Mouse (Mus musculus) MEL (cell line): ENCODE results near the gene Eng. TPM values are rescaled to one million over a fixed set of nuclear protein-coding genes. Genes with fewer than 3 reads are reported as not detected.

Source experiments
- DNase-seq: peaks from one replicate; pipeline ENCODE4 v3.0.0; 2011; ENCODE audit warnings: low read depth, low spot score
- H3K27ac ChIP-seq: 2 replicates; pipeline ENCODE4 v1.5.1; 2012; ENCODE audit warnings: low read depth, mild to moderate bottlenecking, control low read depth, low read length, moderate library complexity; ENCODE audit not compliant: control insufficient read depth
- H3K27me3 ChIP-seq, 2 experiments: fragments of 150-350 bp in 1 of 2; sonication (generic) in 1 of 2; 2 replicates each; pipeline ENCODE4 v1.6.1; 2012; ENCODE audit warnings: low read length in 2 of 2, mild to moderate bottlenecking in 2 of 2, improper control_type of control experiment in 1 of 2, moderate library complexity in 1 of 2; ENCODE audit not compliant: insufficient read depth in 2 of 2, control insufficient read depth in 1 of 2
- H3K36me3 ChIP-seq, 2 experiments: 2 replicates each; pipeline ENCODE4 v1.6.1; 2012 to 2014; ENCODE audit warnings: low read length in 2 of 2, improper control_type of control experiment in 1 of 2, inconsistent platforms in 1 of 2, mild to moderate bottlenecking in 1 of 2; ENCODE audit not compliant: insufficient read depth in 2 of 2, control insufficient read depth in 1 of 2
- H3K4me1 ChIP-seq, 2 experiments: fragments of 150-350 bp in 1 of 2; sonication (generic) in 1 of 2; 2 replicates each; pipeline ENCODE4 v1.6.1; 2012; ENCODE audit warnings: low read length in 2 of 2, improper control_type of control experiment in 1 of 2, mild to moderate bottlenecking in 1 of 2; ENCODE audit not compliant: insufficient read depth in 2 of 2, control insufficient read depth in 1 of 2
- H3K4me3 ChIP-seq, 2 experiments: fragments of 150-350 bp in 1 of 2; sonication (generic) in 1 of 2; 2 replicates each; pipeline ENCODE4 v1.5.1; 2012; ENCODE audit warnings: low read depth in 2 of 2, low read length in 2 of 2, mild to moderate bottlenecking in 2 of 2, moderate library complexity in 2 of 2, control low read depth in 1 of 2, improper control_type of control experiment in 1 of 2; ENCODE audit not compliant: control insufficient read depth in 1 of 2, insufficient read depth in 1 of 2
- H3K79me2 ChIP-seq: 2 replicates; pipeline ENCODE4 v1.6.1; 2012; ENCODE audit warnings: mild to moderate bottlenecking, low read length, moderate library complexity; ENCODE audit not compliant: control insufficient read depth, poor library complexity, insufficient read depth
- H3K9ac ChIP-seq: 2 replicates; pipeline ENCODE4 v1.6.1; 2012; ENCODE audit warnings: low read depth, mild to moderate bottlenecking, control low read depth, low read length, moderate library complexity; ENCODE audit not compliant: control insufficient read depth, poor library complexity, severe bottlenecking
- H3K9me3 ChIP-seq: fragments of 150-350 bp; sonication (generic); replicated peaks from 2 replicates; pipeline ENCODE4 v1.6.1; 2012; ENCODE audit warnings: mild to moderate bottlenecking, low read length, improper control_type of control experiment, moderate library complexity; ENCODE audit not compliant: insufficient read depth
- BHLHE40 ChIP-seq: IDR thresholded peaks from 2 replicates; pipeline ENCODE4 v1.6.1; 2012; ENCODE audit warnings: low read depth, mild to moderate bottlenecking, inconsistent platforms, low read length, improper control_type of control experiment, borderline replicate concordance
- CHD1 ChIP-seq: IDR thresholded peaks from 2 replicates; pipeline ENCODE4 v1.6.1; 2012; ENCODE audit warnings: low read depth, mild to moderate bottlenecking, inconsistent platforms, low read length, improper control_type of control experiment
- CHD2 ChIP-seq: IDR thresholded peaks from 2 replicates; pipeline ENCODE4 v1.6.1; 2011; ENCODE audit warnings: low read length, improper control_type of control experiment
- CTCF ChIP-seq, 3 experiments: IDR thresholded peaks in 2 of 3; conservative IDR thresholded peaks in 1 of 3; 2 replicates each; pipeline ENCODE4 v1.5.1; 2011 to 2012; ENCODE audit warnings: low read length in 3 of 3, low read depth in 2 of 3, mild to moderate bottlenecking in 2 of 3, improper control_type of control experiment in 1 of 3, inconsistent platforms in 1 of 3, mixed read lengths in 1 of 3, moderate library complexity in 1 of 3; ENCODE audit not compliant: control insufficient read depth in 1 of 3, insufficient read depth in 1 of 3, poor library complexity in 1 of 3, severe bottlenecking in 1 of 3
- E2F4 ChIP-seq: IDR thresholded peaks from 2 replicates; pipeline ENCODE4 v1.6.1; 2011; ENCODE audit warnings: low read depth, low read length, improper control_type of control experiment, borderline replicate concordance
- GABPA ChIP-seq: IDR thresholded peaks from 2 replicates; pipeline ENCODE4 v1.6.1; 2012; ENCODE audit warnings: low read depth, mild to moderate bottlenecking, inconsistent platforms, low read length, improper control_type of control experiment, moderate library complexity
- HCFC1 ChIP-seq: IDR thresholded peaks from 2 replicates; pipeline ENCODE4 v1.6.1; 2012; ENCODE audit warnings: low read depth, mild to moderate bottlenecking, inconsistent platforms, low read length, improper control_type of control experiment, moderate library complexity
- JUND ChIP-seq: IDR thresholded peaks from 2 replicates; pipeline ENCODE4 v1.6.1; 2011; ENCODE audit warnings: low read depth, mild to moderate bottlenecking, improper control_type of control experiment, low read length
- KAT2A ChIP-seq: conservative IDR thresholded peaks from 2 replicates; pipeline ENCODE4 v1.6.1; 2012; ENCODE audit warnings: low read depth, low read length, improper control_type of control experiment, inconsistent platforms
- MAX ChIP-seq: IDR thresholded peaks from 2 replicates; pipeline ENCODE4 v1.6.1; 2011; ENCODE audit warnings: low read length, improper control_type of control experiment
- MEF2A ChIP-seq: IDR thresholded peaks from 2 replicates; pipeline ENCODE4 v1.6.1; 2014; ENCODE audit warnings: low read depth, mild to moderate bottlenecking, inconsistent platforms, low read length, improper control_type of control experiment; ENCODE audit not compliant: poor library complexity, insufficient replicate concordance, severe bottlenecking; ENCODE audit errors: extremely low read depth
- MXI1 ChIP-seq: IDR thresholded peaks from 2 replicates; pipeline ENCODE4 v1.6.1; 2011; ENCODE audit warnings: mild to moderate bottlenecking, low read depth, low read length, improper control_type of control experiment
- MYC ChIP-seq: IDR thresholded peaks from 2 replicates; pipeline ENCODE4 v1.6.1; 2011; ENCODE audit warnings: low read depth, mild to moderate bottlenecking, low read length, improper control_type of control experiment, moderate library complexity
- NELFE ChIP-seq: IDR thresholded peaks from 2 replicates; pipeline ENCODE4 v1.6.1; 2011; ENCODE audit warnings: low read depth, low read length, improper control_type of control experiment
- POLR2A ChIP-seq, 2 experiments: IDR thresholded peaks; 2 replicates each; pipeline ENCODE4 v1.6.1; 2011 to 2012; ENCODE audit warnings: low read length in 2 of 2, mild to moderate bottlenecking in 2 of 2, control low read depth in 1 of 2, improper control_type of control experiment in 1 of 2, low read depth in 1 of 2, moderate library complexity in 1 of 2; ENCODE audit not compliant: control insufficient read depth in 1 of 2, insufficient read depth in 1 of 2, poor library complexity in 1 of 2
- POLR2AphosphoS5 ChIP-seq: IDR thresholded peaks from 2 replicates; pipeline ENCODE4 v1.6.1; 2012; ENCODE audit warnings: low read depth, borderline replicate concordance, mild to moderate bottlenecking, inconsistent platforms, low read length, moderate library complexity, mixed read lengths
- RCOR1 ChIP-seq: IDR thresholded peaks from 2 replicates; pipeline ENCODE4 v1.6.1; 2012; ENCODE audit warnings: low read depth, mild to moderate bottlenecking, inconsistent platforms, low read length, improper control_type of control experiment
- SIN3A ChIP-seq: IDR thresholded peaks from 2 replicates; pipeline ENCODE4 v1.6.1; 2012; ENCODE audit warnings: low read length, improper control_type of control experiment, inconsistent platforms
- TBP ChIP-seq: IDR thresholded peaks from 2 replicates; pipeline ENCODE4 v1.8.0; 2011; ENCODE audit warnings: low read depth, low read length, improper control_type of control experiment
- UBTF ChIP-seq: IDR thresholded peaks from 2 replicates; pipeline ENCODE4 v1.6.1; 2012; ENCODE audit warnings: low read depth, mild to moderate bottlenecking, inconsistent platforms, low read length, improper control_type of control experiment, moderate library complexity, borderline replicate concordance; ENCODE audit not compliant: insufficient read depth
- USF2 ChIP-seq, 2 experiments: IDR thresholded peaks; 2 replicates each; pipeline ENCODE4 v1.6.1; 2011 to 2012; ENCODE audit warnings: improper control_type of control experiment in 2 of 2, low read length in 2 of 2, borderline replicate concordance in 1 of 2, inconsistent platforms in 1 of 2, low read depth in 1 of 2, mild to moderate bottlenecking in 1 of 2; ENCODE audit not compliant: insufficient read depth in 1 of 2
- ZMIZ1 ChIP-seq: IDR thresholded peaks from 2 replicates; pipeline ENCODE4 v1.6.1; 2012; ENCODE audit warnings: low read depth, mild to moderate bottlenecking, inconsistent platforms, low read length, improper control_type of control experiment, moderate library complexity
- ZNF384 ChIP-seq: IDR thresholded peaks from 2 replicates; pipeline ENCODE4 v1.6.1; 2012; ENCODE audit warnings: low read depth, mild to moderate bottlenecking, inconsistent platforms, low read length, improper control_type of control experiment
- polyA plus RNA-seq, 2 experiments: library from polyadenylated mRNA; stranded (reverse) in 1 of 2; unstranded in 1 of 2; fragments of >175 nt in 1 of 2; fragments of >200 nt in 1 of 2; gene quantifications; 2 replicates each; pipeline versions ENCODE4 v1.2.1 to v1.2.4; 2012; ENCODE audit warnings: low replicate concordance in 2 of 2, low read depth in 1 of 2; ENCODE audit not compliant: insufficient read length in 2 of 2, insufficient read depth in 1 of 2, missing spikeins in 1 of 2
- total RNA-seq: library from RNA; depleted of rRNA; stranded (reverse); fragments of 300-350 nt; gene quantifications from 2 replicates; pipeline ENCODE4 v1.2.3, GENCODE M21; 2012

The Eng gene
- total and polyA plus RNA-seq, 3 experiments = 0.73 to 1.0 TPM; not detected in 1

DNA sequence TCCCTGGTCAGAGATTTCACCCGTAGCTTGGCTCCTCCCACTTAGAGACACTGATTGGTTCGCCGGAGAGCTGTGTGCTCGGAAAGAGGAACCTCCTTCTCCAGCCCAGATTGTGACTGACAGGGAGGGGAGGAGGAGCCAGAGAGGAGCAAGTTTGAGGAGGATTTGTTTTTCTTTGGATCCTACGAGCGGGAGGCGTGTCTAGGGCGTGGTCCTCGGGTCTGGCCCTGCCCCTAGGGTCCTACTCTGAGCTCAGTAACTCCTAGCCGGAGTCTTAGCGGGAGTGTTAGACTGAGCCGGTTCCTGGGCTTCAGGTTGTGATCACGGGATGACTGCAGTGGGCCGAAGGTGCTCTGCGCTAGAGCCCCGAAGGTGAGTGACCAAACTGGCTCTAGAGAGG lies 81.0 kb downstream of the Eng start:
- Histone ChIP-seq H3K79me2 (no peaks in the 10 kb centered on the region), H3K27me3 (no peaks in the 10 kb centered on the region; a peak in 1 of 4 replicates), H3K4me3 (peak overlapping the region; percentile 7 to 35; a peak in 1 of 4 replicates), H3K36me3 (no peaks in the 10 kb centered on the region), H3K4me1 (peaks cover 0 to 3% of the 10 kb centered on the region in 2 experiments; a peak in 1 of 4 replicates), H3K9me3 (no peaks in the 10 kb centered on the region), H3K9ac (no peak overlapping the region), H3K27ac (no peak overlapping the region)
- no peak for TF ChIP-seq BHLHE40
- TF ChIP-seq CHD1 = no peak
- TF ChIP-seq SIN3A = 0 out of 2 replicates have a peak, but pooled peaks have one; percentile 16
- no peak for TF ChIP-seq KAT2A
- no peak for TF ChIP-seq NELFE
- TF ChIP-seq ZNF384 = no peak
- no peak for TF ChIP-seq USF2 (IDR thresholded peaks at IDR 0.05; ENCODE audit: borderline replicate concordance in 1 of 2, insufficient read depth in 1 of 2, low read depth in 1 of 2, low read length in 2 of 2)
- no peak for TF ChIP-seq ZMIZ1
- peak; percentile 83 for TF ChIP-seq RCOR1
- TF ChIP-seq GABPA = no peak
- TF ChIP-seq MYC = no peak
- no peak for TF ChIP-seq TBP
- TF ChIP-seq MAX = no peak
- peak; percentile 98 for DNase-seq

DNA sequence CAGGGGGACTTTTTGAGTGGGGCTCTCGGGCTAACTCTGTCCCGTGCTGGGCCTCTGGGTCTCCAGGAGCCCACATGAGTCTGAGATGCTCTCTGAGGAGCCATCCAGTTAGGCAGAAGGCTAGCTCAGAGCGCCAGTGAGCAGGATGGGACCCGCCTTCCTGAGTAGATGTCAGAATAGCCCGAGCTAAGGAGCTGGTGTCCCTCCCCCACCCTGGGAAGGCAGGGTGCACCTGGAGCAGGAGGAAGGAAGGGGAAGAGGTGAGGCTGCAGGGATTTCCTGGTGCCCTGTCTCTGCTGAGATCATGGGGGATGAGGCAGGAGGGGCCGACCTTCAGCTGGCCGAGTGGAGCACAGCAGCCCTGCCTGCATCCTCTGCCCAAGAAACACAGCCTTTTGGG lies 82.1 kb downstream of the Eng start:
- H3K4me3 ChIP-seq = no peak overlapping the region
- H3K9ac ChIP-seq = no peak overlapping the region
- H3K27me3 ChIP-seq = no peaks in the 10 kb centered on the region; a peak in 1 of 4 replicates

DNA sequence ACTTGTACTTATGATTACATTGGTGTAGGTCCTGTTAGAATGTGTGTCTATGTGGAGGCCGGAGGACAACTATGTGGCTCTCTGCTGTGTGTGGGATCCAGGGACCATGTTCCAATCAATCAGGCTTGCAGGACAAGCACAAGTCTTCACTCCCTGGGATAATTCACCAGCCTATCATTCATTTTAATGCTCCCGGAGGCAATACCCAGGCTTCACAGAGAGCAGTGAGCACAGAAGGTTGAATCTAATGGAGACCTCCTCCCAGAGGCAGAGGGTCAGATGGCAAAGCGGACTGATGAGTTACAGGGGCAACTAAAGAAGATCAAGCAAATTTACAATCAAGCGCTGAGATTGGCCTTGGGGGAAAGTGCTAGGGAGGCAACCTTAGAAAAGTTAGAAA lies 83.2 kb downstream of the Eng start:
- no peaks in the 10 kb centered on the region for H3K9me3 ChIP-seq
- peaks cover 0 to 3% of the 10 kb centered on the region in 2 experiments; a peak in 1 of 4 replicates for H3K4me1 ChIP-seq
- TF ChIP-seq JUND = no peak
- TF ChIP-seq GABPA = no peak
- no peak for TF ChIP-seq UBTF
- TF ChIP-seq POLR2AphosphoS5 = no peak
- no peak for TF ChIP-seq MXI1
- TF ChIP-seq CHD2 = no peak
- TF ChIP-seq MEF2A = no peak
- TF ChIP-seq E2F4 = no peak
- no peak for TF ChIP-seq HCFC1
- no peak for TF ChIP-seq CHD1
- TF ChIP-seq RCOR1 = no peak
- TF ChIP-seq CTCF (IDR thresholded peaks at IDR 0.05 in 2 of 3, conservative IDR thresholded peaks at IDR 0.05 in 1 of 3; ENCODE audit: control insufficient read depth in 1 of 3, insufficient read depth in 1 of 3, low read depth in 2 of 3, low read length in 3 of 3, poor library complexity in 1 of 3, severe bottlenecking in 1 of 3) = no peak
- no peak for TF ChIP-seq POLR2A (IDR thresholded peaks at IDR 0.05; ENCODE audit: control insufficient read depth in 1 of 2, insufficient read depth in 1 of 2, low read depth in 1 of 2, low read length in 2 of 2, poor library complexity in 1 of 2)
- no peak for TF ChIP-seq USF2 (IDR thresholded peaks at IDR 0.05; ENCODE audit: borderline replicate concordance in 1 of 2, insufficient read depth in 1 of 2, low read depth in 1 of 2, low read length in 2 of 2)
- TF ChIP-seq KAT2A = no peak
- no peak for TF ChIP-seq BHLHE40
- no peak overlapping the region for H3K9ac ChIP-seq
- no peaks in the 10 kb centered on the region; a peak in 1 of 4 replicates for H3K27me3 ChIP-seq
- H3K36me3 ChIP-seq = no peaks in the 10 kb centered on the region
- H3K27ac ChIP-seq = no peak overlapping the region
- H3K4me3 ChIP-seq = no peak overlapping the region
- DNase-seq = no peak
- no peaks in the 10 kb centered on the region for H3K79me2 ChIP-seq

More for the DNA sequence above, 82.1 kb downstream of the Eng start:
- Histone ChIP-seq H3K79me2 (no peaks in the 10 kb centered on the region), H3K4me1 (peaks cover 0 to 3% of the 10 kb centered on the region in 2 experiments; a peak in 1 of 4 replicates), H3K36me3 (no peaks in the 10 kb centered on the region), H3K27ac (no peak overlapping the region), H3K9me3 (no peaks in the 10 kb centered on the region)
- TF ChIP-seq USF2 (IDR thresholded peaks at IDR 0.05; ENCODE audit: borderline replicate concordance in 1 of 2, insufficient read depth in 1 of 2, low read depth in 1 of 2, low read length in 2 of 2) = no peak
- DNase-seq = no peak
